Mouse (Mus musculus) MEL (cell line): ENCODE measurements around the gene Gimap9.

Source experiments
- ELF1 ChIP-seq: IDR thresholded peaks from 2 replicates; pipeline ENCODE4 v1.6.1; 2014; ENCODE audit warnings: low read depth, mild to moderate bottlenecking, inconsistent platforms, low read length, improper control_type of control experiment, moderate library complexity
- GATA1 ChIP-seq: IDR thresholded peaks from 2 replicates; pipeline ENCODE4 v1.6.1; 2011; ENCODE audit warnings: low read depth, low read length, improper control_type of control experiment
- TAL1 ChIP-seq: IDR thresholded peaks from 2 replicates; pipeline ENCODE4 v1.6.1; 2012; ENCODE audit warnings: mild to moderate bottlenecking, inconsistent platforms, low read length, moderate library complexity, mixed read lengths
- TCF12 ChIP-seq: IDR thresholded peaks from 2 replicates; pipeline ENCODE4 v1.6.1; 2014; ENCODE audit warnings: low read depth, mild to moderate bottlenecking, inconsistent platforms, low read length, improper control_type of control experiment, moderate library complexity
- UBTF ChIP-seq: IDR thresholded peaks from 2 replicates; pipeline ENCODE4 v1.6.1; 2012; ENCODE audit warnings: low read depth, mild to moderate bottlenecking, inconsistent platforms, low read length, improper control_type of control experiment, moderate library complexity, borderline replicate concordance; ENCODE audit not compliant: insufficient read depth

DNA sequence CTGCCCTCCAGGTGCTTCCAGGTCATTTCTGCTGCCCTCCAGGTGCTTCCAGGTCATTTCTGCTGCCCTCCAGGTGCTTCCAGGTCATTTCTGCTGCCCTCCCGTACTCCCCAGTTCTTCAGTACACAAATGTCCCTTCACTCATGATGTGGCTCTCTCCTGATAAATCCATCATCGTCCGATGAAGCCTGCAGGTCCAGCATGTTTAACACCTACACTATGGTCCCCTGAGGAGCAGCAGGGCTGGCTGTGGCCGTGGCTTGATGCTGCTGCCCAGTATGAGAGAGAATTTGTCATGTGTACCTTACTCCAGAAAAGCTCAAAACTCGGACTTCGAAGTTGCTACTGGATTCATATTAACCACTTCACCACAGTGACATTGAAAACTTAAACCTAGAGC, 34.5 kb upstream of the Gimap9 start:
- no peak for TF ChIP-seq ELF1
- TF ChIP-seq TCF12, result no peak
- TF ChIP-seq GATA1, result no peak
- TF ChIP-seq TAL1, result no peak
- no peak for TF ChIP-seq UBTF
